Mouse (Mus musculus) MEL (cell line): ENCODE results near the gene Eif3b. TPM values are rescaled to one million over a fixed set of nuclear protein-coding genes. Genes with fewer than 3 reads are reported as not detected.

Experiments used
- DNase-seq: peaks from one replicate; pipeline ENCODE4 v3.0.0; 2011; ENCODE audit warnings: low read depth, low spot score
- H3K27ac ChIP-seq: 2 replicates; pipeline ENCODE4 v1.5.1; 2012; ENCODE audit warnings: low read depth, mild to moderate bottlenecking, control low read depth, low read length, moderate library complexity; ENCODE audit not compliant: control insufficient read depth
- H3K27me3 ChIP-seq, 2 experiments: fragments of 150-350 bp in 1 of 2; sonication (generic) in 1 of 2; 2 replicates each; pipeline ENCODE4 v1.6.1; 2012; ENCODE audit warnings: low read length in 2 of 2, mild to moderate bottlenecking in 2 of 2, improper control_type of control experiment in 1 of 2, moderate library complexity in 1 of 2; ENCODE audit not compliant: insufficient read depth in 2 of 2, control insufficient read depth in 1 of 2
- H3K36me3 ChIP-seq, 2 experiments: 2 replicates each; pipeline ENCODE4 v1.6.1; 2012 to 2014; ENCODE audit warnings: low read length in 2 of 2, improper control_type of control experiment in 1 of 2, inconsistent platforms in 1 of 2, mild to moderate bottlenecking in 1 of 2; ENCODE audit not compliant: insufficient read depth in 2 of 2, control insufficient read depth in 1 of 2
- H3K4me1 ChIP-seq, 2 experiments: fragments of 150-350 bp in 1 of 2; sonication (generic) in 1 of 2; 2 replicates each; pipeline ENCODE4 v1.6.1; 2012; ENCODE audit warnings: low read length in 2 of 2, improper control_type of control experiment in 1 of 2, mild to moderate bottlenecking in 1 of 2; ENCODE audit not compliant: insufficient read depth in 2 of 2, control insufficient read depth in 1 of 2
- H3K4me3 ChIP-seq, 2 experiments: fragments of 150-350 bp in 1 of 2; sonication (generic) in 1 of 2; 2 replicates each; pipeline ENCODE4 v1.5.1; 2012; ENCODE audit warnings: low read depth in 2 of 2, low read length in 2 of 2, mild to moderate bottlenecking in 2 of 2, moderate library complexity in 2 of 2, control low read depth in 1 of 2, improper control_type of control experiment in 1 of 2; ENCODE audit not compliant: control insufficient read depth in 1 of 2, insufficient read depth in 1 of 2
- H3K79me2 ChIP-seq: 2 replicates; pipeline ENCODE4 v1.6.1; 2012; ENCODE audit warnings: mild to moderate bottlenecking, low read length, moderate library complexity; ENCODE audit not compliant: control insufficient read depth, poor library complexity, insufficient read depth
- H3K9ac ChIP-seq: 2 replicates; pipeline ENCODE4 v1.6.1; 2012; ENCODE audit warnings: low read depth, mild to moderate bottlenecking, control low read depth, low read length, moderate library complexity; ENCODE audit not compliant: control insufficient read depth, poor library complexity, severe bottlenecking
- H3K9me3 ChIP-seq: fragments of 150-350 bp; sonication (generic); replicated peaks from 2 replicates; pipeline ENCODE4 v1.6.1; 2012; ENCODE audit warnings: mild to moderate bottlenecking, low read length, improper control_type of control experiment, moderate library complexity; ENCODE audit not compliant: insufficient read depth
- BHLHE40 ChIP-seq: IDR thresholded peaks from 2 replicates; pipeline ENCODE4 v1.6.1; 2012; ENCODE audit warnings: low read depth, mild to moderate bottlenecking, inconsistent platforms, low read length, improper control_type of control experiment, borderline replicate concordance
- CTCF ChIP-seq, 3 experiments: IDR thresholded peaks in 2 of 3; conservative IDR thresholded peaks in 1 of 3; 2 replicates each; pipeline ENCODE4 v1.5.1; 2011 to 2012; ENCODE audit warnings: low read length in 3 of 3, low read depth in 2 of 3, mild to moderate bottlenecking in 2 of 3, improper control_type of control experiment in 1 of 3, inconsistent platforms in 1 of 3, mixed read lengths in 1 of 3, moderate library complexity in 1 of 3; ENCODE audit not compliant: control insufficient read depth in 1 of 3, insufficient read depth in 1 of 3, poor library complexity in 1 of 3, severe bottlenecking in 1 of 3
- ELF1 ChIP-seq: IDR thresholded peaks from 2 replicates; pipeline ENCODE4 v1.6.1; 2014; ENCODE audit warnings: low read depth, mild to moderate bottlenecking, inconsistent platforms, low read length, improper control_type of control experiment, moderate library complexity
- ETS1 ChIP-seq: IDR thresholded peaks from 2 replicates; pipeline ENCODE4 v1.6.1; 2012; ENCODE audit warnings: low read depth, mild to moderate bottlenecking, inconsistent platforms, low read length, improper control_type of control experiment, moderate library complexity
- GABPA ChIP-seq: IDR thresholded peaks from 2 replicates; pipeline ENCODE4 v1.6.1; 2012; ENCODE audit warnings: low read depth, mild to moderate bottlenecking, inconsistent platforms, low read length, improper control_type of control experiment, moderate library complexity
- HCFC1 ChIP-seq: IDR thresholded peaks from 2 replicates; pipeline ENCODE4 v1.6.1; 2012; ENCODE audit warnings: low read depth, mild to moderate bottlenecking, inconsistent platforms, low read length, improper control_type of control experiment, moderate library complexity
- KAT2A ChIP-seq: conservative IDR thresholded peaks from 2 replicates; pipeline ENCODE4 v1.6.1; 2012; ENCODE audit warnings: low read depth, low read length, improper control_type of control experiment, inconsistent platforms
- MAFK ChIP-seq: IDR thresholded peaks from 2 replicates; pipeline ENCODE4 v1.6.1; 2011; ENCODE audit warnings: low read depth, mild to moderate bottlenecking, low read length, improper control_type of control experiment, borderline replicate concordance
- MAX ChIP-seq: IDR thresholded peaks from 2 replicates; pipeline ENCODE4 v1.6.1; 2011; ENCODE audit warnings: low read length, improper control_type of control experiment
- MAZ ChIP-seq: IDR thresholded peaks from 2 replicates; pipeline ENCODE4 v1.6.1; 2012; ENCODE audit warnings: low read depth, mild to moderate bottlenecking, inconsistent platforms, low read length, improper control_type of control experiment
- MYB ChIP-seq: IDR thresholded peaks from 2 replicates; pipeline ENCODE4 v1.6.1; 2011; ENCODE audit warnings: mild to moderate bottlenecking, low read depth, low read length, improper control_type of control experiment
- MYC ChIP-seq: IDR thresholded peaks from 2 replicates; pipeline ENCODE4 v1.6.1; 2011; ENCODE audit warnings: low read depth, mild to moderate bottlenecking, low read length, improper control_type of control experiment, moderate library complexity
- NELFE ChIP-seq: IDR thresholded peaks from 2 replicates; pipeline ENCODE4 v1.6.1; 2011; ENCODE audit warnings: low read depth, low read length, improper control_type of control experiment
- RAD21 ChIP-seq: IDR thresholded peaks from 2 replicates; pipeline ENCODE4 v1.6.1; 2011; ENCODE audit warnings: mild to moderate bottlenecking, low read depth, low read length, improper control_type of control experiment
- SMC3 ChIP-seq: IDR thresholded peaks from 2 replicates; pipeline ENCODE4 v1.6.1; 2011; ENCODE audit warnings: low read depth, low read length, improper control_type of control experiment
- TBP ChIP-seq: IDR thresholded peaks from 2 replicates; pipeline ENCODE4 v1.8.0; 2011; ENCODE audit warnings: low read depth, low read length, improper control_type of control experiment
- UBTF ChIP-seq: IDR thresholded peaks from 2 replicates; pipeline ENCODE4 v1.6.1; 2012; ENCODE audit warnings: low read depth, mild to moderate bottlenecking, inconsistent platforms, low read length, improper control_type of control experiment, moderate library complexity, borderline replicate concordance; ENCODE audit not compliant: insufficient read depth
- USF1 ChIP-seq: IDR thresholded peaks from 2 replicates; pipeline ENCODE4 v1.6.1; 2014; ENCODE audit warnings: low read depth, mild to moderate bottlenecking, inconsistent platforms, low read length, improper control_type of control experiment, moderate library complexity
- ZC3H11A ChIP-seq: IDR thresholded peaks from 2 replicates; pipeline ENCODE4 v1.6.1; 2012; ENCODE audit warnings: low read depth, mild to moderate bottlenecking, inconsistent platforms, low read length, improper control_type of control experiment
- ZKSCAN1 ChIP-seq: IDR thresholded peaks from 2 replicates; pipeline ENCODE4 v1.6.1; 2012; ENCODE audit warnings: low read depth, mild to moderate bottlenecking, inconsistent platforms, low read length, improper control_type of control experiment, moderate library complexity
- ZNF384 ChIP-seq: IDR thresholded peaks from 2 replicates; pipeline ENCODE4 v1.6.1; 2012; ENCODE audit warnings: low read depth, mild to moderate bottlenecking, inconsistent platforms, low read length, improper control_type of control experiment
- polyA plus RNA-seq, 2 experiments: library from polyadenylated mRNA; stranded (reverse) in 1 of 2; unstranded in 1 of 2; fragments of >175 nt in 1 of 2; fragments of >200 nt in 1 of 2; gene quantifications; 2 replicates each; pipeline versions ENCODE4 v1.2.1 to v1.2.4; 2012; ENCODE audit warnings: low replicate concordance in 2 of 2, low read depth in 1 of 2; ENCODE audit not compliant: insufficient read length in 2 of 2, insufficient read depth in 1 of 2, missing spikeins in 1 of 2
- total RNA-seq: library from RNA; depleted of rRNA; stranded (reverse); fragments of 300-350 nt; gene quantifications from 2 replicates; pipeline ENCODE4 v1.2.3, GENCODE M21; 2012

Eif3b gene
- total and polyA plus RNA-seq, 3 experiments = 303 to 580 (median 376) TPM

DNA sequence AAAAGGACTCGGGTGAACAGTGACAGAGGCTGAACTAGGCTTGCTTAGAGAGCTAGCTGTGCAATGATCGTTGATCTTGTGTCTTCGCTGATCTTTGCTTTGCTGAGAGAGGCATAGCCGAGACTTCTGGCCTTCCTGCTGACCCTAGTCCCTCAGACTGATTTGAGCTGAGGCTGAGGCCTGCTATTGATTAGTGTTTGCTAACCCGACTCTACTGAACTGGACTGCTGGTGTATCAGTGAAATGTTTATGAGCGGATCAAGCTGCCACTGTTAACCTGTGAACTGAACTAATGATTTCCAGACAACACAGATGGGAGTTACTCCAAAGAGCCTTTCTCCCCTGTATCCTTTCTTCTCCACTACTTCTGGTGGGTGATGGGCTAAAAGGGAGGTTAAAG is 14.0 kb upstream of the Eif3b start:
- Histone ChIP-seq H3K27me3 (peaks cover 13 to 15% of the 10 kb centered on the region in 2 experiments), H3K9ac (no peak overlapping the region), H3K4me3 (no peak overlapping the region), H3K36me3 (no peaks in the 10 kb centered on the region), H3K4me1 (no peaks in the 10 kb centered on the region), H3K79me2 (no peaks in the 10 kb centered on the region), H3K27ac (no peak overlapping the region), H3K9me3 (no peaks in the 10 kb centered on the region)
- no peak for DNase-seq
- TF ChIP-seq RAD21 = no peak
- TF ChIP-seq USF1 = no peak
- no peak for TF ChIP-seq UBTF
- no peak for TF ChIP-seq BHLHE40

DNA sequence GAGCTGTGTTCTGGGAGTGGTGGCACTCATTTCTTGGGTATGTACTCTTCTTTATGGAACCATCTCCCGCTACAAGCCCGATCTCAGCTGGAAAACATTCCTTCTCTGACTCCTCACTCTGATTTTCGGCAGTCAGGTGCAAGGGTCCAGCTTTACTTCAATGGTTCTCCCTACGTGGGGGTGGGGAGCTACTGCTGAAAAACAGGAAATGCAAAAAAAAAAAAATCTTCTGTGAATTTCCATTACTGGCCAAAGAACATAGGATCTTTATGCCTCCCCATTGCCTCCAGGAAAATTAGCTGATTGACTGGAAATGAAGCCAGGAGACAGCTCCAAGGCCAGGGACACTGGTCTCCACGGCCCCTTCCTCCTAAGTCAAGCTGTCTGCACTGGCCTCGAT is 12.5 kb upstream of the Eif3b start:
- Histone ChIP-seq H3K79me2 (no peaks in the 10 kb centered on the region), H3K4me3 (no peak overlapping the region), H3K27me3 (peaks cover 11 to 15% of the 10 kb centered on the region in 2 experiments), H3K36me3 (no peaks in the 10 kb centered on the region), H3K9me3 (no peaks in the 10 kb centered on the region), H3K27ac (no peak overlapping the region), H3K4me1 (no peaks in the 10 kb centered on the region), H3K9ac (no peak overlapping the region)
- TF ChIP-seq ZNF384 (peak; percentile 69), CTCF (IDR thresholded peaks at IDR 0.05 in 2 of 3, conservative IDR thresholded peaks at IDR 0.05 in 1 of 3; ENCODE audit: control insufficient read depth in 1 of 3, insufficient read depth in 1 of 3, low read depth in 2 of 3, low read length in 3 of 3, poor library complexity in 1 of 3, severe bottlenecking in 1 of 3) (no peak), NELFE (no peak), SMC3 (no peak), ZKSCAN1 (no peak)
- DNase-seq = no peak

DNA sequence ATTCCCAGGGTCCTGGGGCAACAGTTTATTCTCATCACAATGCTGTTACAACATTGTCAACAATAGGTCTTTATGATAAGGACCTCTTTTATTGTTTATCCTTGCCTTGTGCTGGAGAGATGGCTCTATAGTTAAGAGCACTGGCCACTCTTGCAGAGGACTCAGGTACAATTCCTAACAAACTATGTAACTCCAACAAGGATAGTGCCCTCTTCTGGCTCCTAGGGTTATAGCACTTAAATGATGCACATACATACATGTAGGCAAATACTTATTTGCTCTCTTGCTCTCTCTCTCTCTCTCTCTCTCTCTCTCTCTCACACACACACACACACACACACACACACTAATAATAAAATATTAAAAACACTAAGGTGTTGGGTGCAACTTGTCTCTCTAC is 10.3 kb upstream of the Eif3b start:
- Histone ChIP-seq H3K27me3 (peaks cover 9% of the 10 kb centered on the region in 2 experiments), H3K27ac (no peak overlapping the region), H3K9me3 (no peaks in the 10 kb centered on the region), H3K4me3 (no peak overlapping the region), H3K9ac (no peak overlapping the region), H3K36me3 (no peaks in the 10 kb centered on the region), H3K79me2 (no peaks in the 10 kb centered on the region), H3K4me1 (no peaks in the 10 kb centered on the region)
- no peak for DNase-seq
- peak in 1 of 3 experiments; percentile 26; a peak in 1 of 6 replicates for TF ChIP-seq CTCF (IDR thresholded peaks at IDR 0.05 in 2 of 3, conservative IDR thresholded peaks at IDR 0.05 in 1 of 3; ENCODE audit: control insufficient read depth in 1 of 3, insufficient read depth in 1 of 3, low read depth in 2 of 3, low read length in 3 of 3, poor library complexity in 1 of 3, severe bottlenecking in 1 of 3)
- no peak for TF ChIP-seq MYB

DNA sequence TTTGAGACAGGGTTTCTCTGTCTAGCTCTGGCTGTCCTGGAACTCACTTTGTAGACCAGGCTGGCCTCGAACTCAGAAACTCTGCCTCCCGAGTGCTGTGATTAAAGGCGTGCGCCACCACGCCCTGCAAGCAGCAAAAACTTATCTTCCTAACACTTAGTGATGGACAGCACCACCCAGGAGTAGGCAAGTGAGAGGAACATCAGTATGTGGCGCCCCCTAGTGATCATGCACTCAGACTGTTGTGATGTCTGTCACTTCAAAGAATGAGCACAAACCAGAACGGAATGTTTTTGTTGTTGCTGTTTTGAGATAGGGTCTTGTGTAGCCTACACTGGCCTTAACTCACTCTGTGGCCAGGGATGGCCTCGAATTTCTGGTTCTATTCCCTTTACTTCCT is 7.8 kb upstream of the Eif3b start:
- H3K27ac ChIP-seq = no peak overlapping the region
- no peak overlapping the region for H3K4me3 ChIP-seq
- DNase-seq = peak; percentile 87
- no peak overlapping the region for H3K9ac ChIP-seq
- no peaks in the 10 kb centered on the region for H3K4me1 ChIP-seq
- H3K79me2 ChIP-seq = no peaks in the 10 kb centered on the region
- H3K9me3 ChIP-seq = no peaks in the 10 kb centered on the region
- H3K27me3 ChIP-seq = no peaks in the 10 kb centered on the region
- no peaks in the 10 kb centered on the region for H3K36me3 ChIP-seq
- TF ChIP-seq MAX = no peak
- TF ChIP-seq MAFK = no peak
- TF ChIP-seq GABPA = no peak
- TF ChIP-seq ELF1 = no peak
- TF ChIP-seq NELFE = no peak
- TF ChIP-seq KAT2A = no peak
- no peak for TF ChIP-seq UBTF
- peak; percentile 20; the same call in 1 of the 2 replicates for TF ChIP-seq ZC3H11A
- TF ChIP-seq MAZ = no peak
- no peak for TF ChIP-seq TBP
- peak; percentile 54 for TF ChIP-seq SMC3
- TF ChIP-seq ZKSCAN1 = no peak
- no peak for TF ChIP-seq MYC
- TF ChIP-seq HCFC1 = no peak
- no peak for TF ChIP-seq ETS1
- TF ChIP-seq ZNF384 = no peak; the same call in none of the 2 replicates
